Mouse (Mus musculus): ENCODE data around the gene Fgf4. TPM values are rescaled to one million over a fixed set of nuclear protein-coding genes. Genes with fewer than 3 reads are reported as not detected.
"Not testable (repeated sequence)": the region's sequence is repeated elsewhere in the genome, so short reads cannot be mapped to it uniquely, and the experiment has no call there.

Fgf4 gene
- polyA plus RNA-seq, 1 experiment from 2014 or later = not detected

GRCm38 (mm10) chr7:144894706-144895105, 47.5 kb downstream of the Fgf4 start:
- H3K4me1 ChIP-seq (ENCODE audit: control insufficient read depth, insufficient read depth, low read length) = peaks cover 20% of the 10 kb centered on the region
- no peaks in the 10 kb centered on the region for H3K36me3 ChIP-seq (ENCODE audit: control insufficient read depth, insufficient read depth, low read length)
- peaks cover 4% of the 10 kb centered on the region for H3K27me3 ChIP-seq (ENCODE audit: control insufficient read depth, insufficient read depth, low read length)
- DNase-seq = peak; percentile 40
- H3K9me3 ChIP-seq (ENCODE audit: control insufficient read depth, low read length) = no peaks in the 10 kb centered on the region
- peak overlapping the region; percentile 54; the same call in 1 of the 2 replicates for H3K9ac ChIP-seq (replicated peaks; ENCODE audit: low read length)
- peak overlapping the region; percentile 44 for H3K4me3 ChIP-seq (replicated peaks; ENCODE audit: low read depth, low read length)
- peak overlapping the region; percentile 46; the same call in 1 of the 2 replicates for H3K27ac ChIP-seq (replicated peaks; ENCODE audit: low read depth, low read length)
- peak overlapping the region; percentile 93 for H3K4me2 ChIP-seq (ENCODE audit: low read length)
- no peak for ATAC-seq (ENCODE audit: low FRiP score, low TSS enrichment)
- 1% methylated on average over 4 of the region's 4 CpGs for WGBS

- H3K4me3 ChIP-seq (replicated peaks; ENCODE audit: low read depth, low read length) = peak overlapping the region; percentile 44
- under 1% methylated on average over 37 of the region's 37 CpGs for WGBS
- H3K27ac ChIP-seq (replicated peaks; ENCODE audit: low read depth, low read length) = peak overlapping the region; percentile 55; the same call in 1 of the 2 replicates
- peak overlapping the region; percentile 93 for H3K4me2 ChIP-seq (ENCODE audit: low read length)
- H3K4me1 ChIP-seq (ENCODE audit: control insufficient read depth, insufficient read depth, low read length) = peaks cover 20% of the 10 kb centered on the region
- no peaks in the 10 kb centered on the region for H3K36me3 ChIP-seq (ENCODE audit: control insufficient read depth, insufficient read depth, low read length)
- DNase-seq = peak; percentile 92
- ATAC-seq (ENCODE audit: low FRiP score, low TSS enrichment) = peak; percentile 74
- no peaks in the 10 kb centered on the region for H3K9me3 ChIP-seq (ENCODE audit: control insufficient read depth, low read length)
- peaks cover 4% of the 10 kb centered on the region for H3K27me3 ChIP-seq (ENCODE audit: control insufficient read depth, insufficient read depth, low read length)
- H3K9ac ChIP-seq (replicated peaks; ENCODE audit: low read length) = peak overlapping the region; percentile 54
Observed at GRCm38 (mm10) chr7:144895305-144896111, 48.3 kb downstream of the Fgf4 start.

GRCm38 (mm10) chr7:144896294-144897218, 49.4 kb downstream of the Fgf4 start, which contains the start of gene Fgf15:
Gene Fgf15, plus strand, starts transcription at chr7:144896531.
- no peaks in the 10 kb centered on the region for H3K36me3 ChIP-seq (ENCODE audit: control insufficient read depth, insufficient read depth, low read length)
- peak within 1 kb of the TSS; percentile 55 for H3K27ac ChIP-seq (replicated peaks; ENCODE audit: low read depth, low read length)
- peak within 1 kb of the TSS; percentile 93 for H3K4me2 ChIP-seq (ENCODE audit: low read length)
- H3K4me1 ChIP-seq (ENCODE audit: control insufficient read depth, insufficient read depth, low read length) = peaks cover 20% of the 10 kb centered on the region
- WGBS = under 1% methylated on average over 65 of the region's 65 CpGs
- H3K27me3 ChIP-seq (ENCODE audit: control insufficient read depth, insufficient read depth, low read length) = peaks cover 4% of the 10 kb centered on the region
- H3K9ac ChIP-seq (replicated peaks; ENCODE audit: low read length) = peak within 1 kb of the TSS; percentile 54
- DNase-seq = peak; percentile 73
- no peaks in the 10 kb centered on the region for H3K9me3 ChIP-seq (ENCODE audit: control insufficient read depth, low read length)
- ATAC-seq (ENCODE audit: low FRiP score, low TSS enrichment) = peak; percentile 47; the same call in 1 of the 2 replicates
- peak within 1 kb of the TSS; percentile 44 for H3K4me3 ChIP-seq (replicated peaks; ENCODE audit: low read depth, low read length)

- Histone ChIP-seq H3K9me3 (ENCODE audit: control insufficient read depth, low read length) (no peaks in the 10 kb centered on the region), H3K4me2 (ENCODE audit: low read length) (peak overlapping the region; percentile 93), H3K4me1 (ENCODE audit: control insufficient read depth, insufficient read depth, low read length) (peaks cover 20% of the 10 kb centered on the region), H3K27ac (replicated peaks; ENCODE audit: low read depth, low read length) (no peak overlapping the region), H3K36me3 (ENCODE audit: control insufficient read depth, insufficient read depth, low read length) (no peaks in the 10 kb centered on the region), H3K4me3 (replicated peaks; ENCODE audit: low read depth, low read length) (peak overlapping the region; percentile 44; the same call in 1 of the 2 replicates), H3K9ac (replicated peaks; ENCODE audit: low read length) (0 out of 2 replicates have a peak overlapping the region, but pooled peaks have one; percentile 1), H3K27me3 (ENCODE audit: control insufficient read depth, insufficient read depth, low read length) (peaks cover 4% of the 10 kb centered on the region)
- peak; percentile 20 for DNase-seq
- WGBS = 16% methylated on average over 6 of the region's 6 CpGs
- ATAC-seq (ENCODE audit: low FRiP score, low TSS enrichment) = no peak
Observed at GRCm38 (mm10) chr7:144898506-144898905, 51.3 kb downstream of the Fgf4 start.

- H3K36me3 ChIP-seq (ENCODE audit: control insufficient read depth, insufficient read depth, low read length); H3K9me3 ChIP-seq (ENCODE audit: control insufficient read depth, low read length): not testable (repeated sequence)
Observed at GRCm38 (mm10) chr7:144905514-144905913, 58.3 kb downstream of the Fgf4 start.

GRCm38 (mm10) chr7:144906708-144907397, 59.7 kb downstream of the Fgf4 start:
- Histone ChIP-seq H3K4me3 (replicated peaks; ENCODE audit: low read depth, low read length) (no peak overlapping the region), H3K27me3 (ENCODE audit: control insufficient read depth, insufficient read depth, low read length) (no peaks in the 10 kb centered on the region), H3K9ac (replicated peaks; ENCODE audit: low read length) (no peak overlapping the region), H3K27ac (replicated peaks; ENCODE audit: low read depth, low read length) (no peak overlapping the region), H3K4me1 (ENCODE audit: control insufficient read depth, insufficient read depth, low read length) (no peaks in the 10 kb centered on the region), H3K36me3 (ENCODE audit: control insufficient read depth, insufficient read depth, low read length) (no peaks in the 10 kb centered on the region), H3K4me2 (ENCODE audit: low read length) (peak overlapping the region; percentile 29), H3K9me3 (ENCODE audit: control insufficient read depth, low read length) (no peaks in the 10 kb centered on the region)
- WGBS = 11% methylated on average over 28 of the region's 28 CpGs
- peak; percentile 89 for DNase-seq
- no peak for ATAC-seq (ENCODE audit: low FRiP score, low TSS enrichment)

More at GRCm38 (mm10) chr7:144905514-144905913, 58.3 kb downstream of the Fgf4 start:
- ATAC-seq (ENCODE audit: low FRiP score, low TSS enrichment); H3K27ac ChIP-seq (replicated peaks; ENCODE audit: low read depth, low read length); H3K27me3 ChIP-seq (ENCODE audit: control insufficient read depth, insufficient read depth, low read length); H3K4me2 ChIP-seq (ENCODE audit: low read length); DNase-seq; H3K4me3 ChIP-seq (replicated peaks; ENCODE audit: low read depth, low read length); H3K4me1 ChIP-seq (ENCODE audit: control insufficient read depth, insufficient read depth, low read length); H3K9ac ChIP-seq (replicated peaks; ENCODE audit: low read length): not testable (repeated sequence)
- 96% methylated on average over 3 of the region's 3 CpGs for WGBS

GRCm38 (mm10) chr7:144907793-144908192, 60.6 kb downstream of the Fgf4 start:
- H3K4me2 ChIP-seq (ENCODE audit: low read length) = no peak overlapping the region
- H3K9me3 ChIP-seq (ENCODE audit: control insufficient read depth, low read length) = no peaks in the 10 kb centered on the region
- DNase-seq = no peak
- H3K4me3 ChIP-seq (replicated peaks; ENCODE audit: low read depth, low read length) = no peak overlapping the region
- no peak overlapping the region for H3K27ac ChIP-seq (replicated peaks; ENCODE audit: low read depth, low read length)
- WGBS = 22% methylated on average over 8 of the region's 8 CpGs
- H3K27me3 ChIP-seq (ENCODE audit: control insufficient read depth, insufficient read depth, low read length) = no peaks in the 10 kb centered on the region
- no peak overlapping the region for H3K9ac ChIP-seq (replicated peaks; ENCODE audit: low read length)
- no peaks in the 10 kb centered on the region for H3K4me1 ChIP-seq (ENCODE audit: control insufficient read depth, insufficient read depth, low read length)
- H3K36me3 ChIP-seq (ENCODE audit: control insufficient read depth, insufficient read depth, low read length) = no peaks in the 10 kb centered on the region
- ATAC-seq (ENCODE audit: low FRiP score, low TSS enrichment) = no peak

- Histone ChIP-seq H3K27me3 (ENCODE audit: control insufficient read depth, insufficient read depth, low read length) (no peaks in the 10 kb centered on the region), H3K36me3 (ENCODE audit: control insufficient read depth, insufficient read depth, low read length) (no peaks in the 10 kb centered on the region), H3K9ac (replicated peaks; ENCODE audit: low read length) (no peak overlapping the region), H3K9me3 (ENCODE audit: control insufficient read depth, low read length) (no peaks in the 10 kb centered on the region), H3K4me3 (replicated peaks; ENCODE audit: low read depth, low read length) (no peak overlapping the region), H3K4me2 (ENCODE audit: low read length) (no peak overlapping the region), H3K27ac (replicated peaks; ENCODE audit: low read depth, low read length) (no peak overlapping the region), H3K4me1 (ENCODE audit: control insufficient read depth, insufficient read depth, low read length) (no peaks in the 10 kb centered on the region)
- 42% methylated on average over 7 of the region's 7 CpGs for WGBS
- ATAC-seq (ENCODE audit: low FRiP score, low TSS enrichment) = no peak
- peak; percentile 47 for DNase-seq
Observed at GRCm38 (mm10) chr7:144908705-144909104, 61.5 kb downstream of the Fgf4 start.

Measured in midbrain, embryonic 14.5 days (tissue).